Mouse (Mus musculus) fibroblast of lung, adult 2 months (primary cell): ENCODE measurements around the gene Amfr.

Experiments
- DNase-seq: peaks from one replicate; pipeline ENCODE4 v3.0.0-alpha.2; 2011; ENCODE audit warnings: low read depth

Gene Amfr

GRCm38 (mm10) chr8:93981679-93982215 lies 30.9 kb downstream of the Amfr start:
- DNase-seq, result no peak

- DNase-seq, result no peak
Measured at GRCm38 (mm10) chr8:93980141-93980540, 32.5 kb downstream of the Amfr start.

- DNase-seq, result no peak
Measured at GRCm38 (mm10) chr8:93976446-93977211, 36.0 kb downstream of the Amfr start.

DNA sequence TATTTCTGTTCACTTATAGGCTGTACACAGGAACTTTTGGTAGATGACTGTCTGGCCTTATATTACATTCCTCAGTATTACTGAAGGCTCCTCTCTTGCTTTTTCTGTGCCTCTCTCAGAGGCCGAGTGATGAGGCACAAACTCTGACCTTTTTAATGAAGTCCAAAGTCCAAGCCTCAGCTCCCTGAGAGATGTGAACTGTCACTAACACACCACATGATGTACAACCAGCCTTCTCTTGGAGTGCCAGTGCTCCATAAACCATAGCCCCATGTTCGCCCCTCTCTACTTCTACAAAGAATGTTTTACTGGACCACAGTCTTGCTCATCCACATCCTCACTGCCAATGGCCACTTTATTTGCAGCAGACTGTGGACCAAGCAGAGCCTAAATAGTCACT lies 37.3 kb downstream of the Amfr start:
- no peak for DNase-seq

GRCm38 (mm10) chr8:93974602-93975186 lies 37.9 kb downstream of the Amfr start:
- no peak for DNase-seq

GRCm38 (mm10) chr8:93973831-93974375 lies 38.7 kb downstream of the Amfr start:
- DNase-seq, result no peak

DNA sequence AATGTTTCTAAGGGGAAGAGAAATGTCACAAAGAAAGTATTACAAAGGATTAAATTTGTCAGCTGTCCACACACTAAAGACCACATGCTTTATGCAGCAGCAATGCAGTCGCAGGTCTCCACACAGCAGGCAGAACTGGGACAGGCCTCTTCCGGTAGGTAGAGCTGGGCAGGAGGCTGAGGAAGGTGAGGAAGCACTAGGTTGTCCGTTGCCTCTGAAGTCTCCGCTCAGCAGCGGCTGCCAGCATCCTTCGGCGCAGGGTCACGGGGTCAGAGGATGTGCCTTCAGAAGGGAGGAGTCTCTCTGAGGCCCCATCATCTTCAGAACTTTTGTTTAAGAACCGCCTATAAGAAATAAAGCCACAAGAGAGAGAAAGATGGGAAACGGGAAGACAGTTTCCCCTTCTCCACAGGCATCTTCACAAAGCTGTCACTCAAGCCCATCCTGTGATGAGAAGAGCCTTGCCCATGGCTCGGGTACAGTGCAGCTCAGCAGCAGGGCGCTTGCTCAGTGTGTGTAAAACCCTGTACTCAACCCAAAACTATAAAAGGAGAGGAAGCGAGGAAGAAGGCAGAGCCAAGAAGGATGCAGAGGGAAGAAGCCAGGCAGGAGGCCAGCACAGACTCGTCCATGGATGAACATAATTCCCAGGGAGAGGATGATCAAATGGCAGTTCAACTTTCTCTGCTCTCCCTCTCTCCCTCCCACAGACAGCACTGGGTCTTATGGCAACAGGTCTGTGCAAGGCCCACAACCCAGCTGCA lies 39.5 kb downstream of the Amfr start:
- no peak for DNase-seq

DNA sequence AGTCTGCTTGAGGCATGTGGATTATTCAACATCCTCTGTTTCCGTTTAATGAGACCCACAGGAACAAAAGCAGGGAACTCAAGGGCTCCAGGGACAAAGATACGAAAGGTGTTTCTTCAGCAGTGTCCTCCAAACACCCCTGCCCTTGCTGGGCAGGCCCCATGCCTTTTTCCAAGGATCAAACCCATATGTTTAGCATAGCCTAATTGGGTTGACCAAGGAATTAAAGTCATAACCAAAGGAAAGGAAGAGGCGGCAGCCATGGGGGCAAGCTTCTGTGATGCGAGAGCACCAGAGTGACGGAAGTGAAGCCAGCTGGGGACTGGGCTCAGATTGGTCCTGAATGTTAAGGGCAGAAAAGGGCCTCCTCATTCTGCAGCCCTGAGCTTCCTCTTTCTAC lies 40.4 kb downstream of the Amfr start:
- DNase-seq, result no peak

DNA sequence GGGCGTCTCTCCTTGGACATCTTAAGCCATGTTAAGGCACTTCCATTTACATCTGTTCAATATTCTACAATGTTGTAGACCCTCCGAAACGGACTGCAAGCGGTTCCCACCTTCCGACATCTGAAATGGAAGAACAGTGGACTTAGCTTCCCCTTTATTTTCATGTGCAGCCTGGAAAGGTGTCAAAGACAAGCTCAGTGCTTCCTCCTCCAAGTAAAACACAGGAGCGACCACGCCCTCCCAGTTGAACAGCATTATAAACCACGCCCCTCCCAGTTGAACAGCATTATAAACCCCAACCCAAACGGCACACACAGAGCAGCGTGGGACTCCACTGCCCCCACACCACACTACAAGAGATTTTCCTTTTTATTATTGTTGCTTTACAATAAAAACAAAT lies 41.2 kb downstream of the Amfr start:
- DNase-seq, result no peak

- no peak for DNase-seq
Measured at GRCm38 (mm10) chr8:93969626-93970340, 42.9 kb downstream of the Amfr start.

- no peak for DNase-seq
Measured at GRCm38 (mm10) chr8:93968293-93968692, 44.3 kb downstream of the Amfr start.

- no peak for DNase-seq
Measured at GRCm38 (mm10) chr8:93960909-93961308, 51.7 kb downstream of the Amfr start.

GRCm38 (mm10) chr8:93958402-93958801 lies 54.2 kb downstream of the Amfr start:
- DNase-seq, result no peak

- no peak for DNase-seq
Measured at GRCm38 (mm10) chr8:93952511-93952910, 60.1 kb downstream of the Amfr start.

DNA sequence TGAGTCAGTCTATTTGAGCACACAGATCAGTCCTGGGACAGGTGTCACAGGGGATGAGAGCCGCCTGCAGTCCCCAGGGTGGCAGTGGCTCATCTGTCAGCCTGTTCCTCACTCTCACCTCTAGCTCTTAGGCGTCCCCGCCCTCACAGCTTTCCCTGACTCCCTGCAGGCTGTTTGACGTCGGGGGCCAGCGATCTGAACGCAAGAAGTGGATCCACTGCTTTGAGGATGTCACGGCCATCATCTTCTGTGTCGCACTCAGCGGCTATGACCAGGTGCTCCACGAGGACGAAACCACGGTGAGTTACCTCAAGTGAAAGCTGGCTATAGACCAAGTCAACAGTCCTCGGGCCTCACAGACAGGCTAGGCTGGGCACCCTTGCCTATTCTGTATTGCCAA lies 62.5 kb downstream of the Amfr start:
- DNase-seq, result no peak

DNA sequence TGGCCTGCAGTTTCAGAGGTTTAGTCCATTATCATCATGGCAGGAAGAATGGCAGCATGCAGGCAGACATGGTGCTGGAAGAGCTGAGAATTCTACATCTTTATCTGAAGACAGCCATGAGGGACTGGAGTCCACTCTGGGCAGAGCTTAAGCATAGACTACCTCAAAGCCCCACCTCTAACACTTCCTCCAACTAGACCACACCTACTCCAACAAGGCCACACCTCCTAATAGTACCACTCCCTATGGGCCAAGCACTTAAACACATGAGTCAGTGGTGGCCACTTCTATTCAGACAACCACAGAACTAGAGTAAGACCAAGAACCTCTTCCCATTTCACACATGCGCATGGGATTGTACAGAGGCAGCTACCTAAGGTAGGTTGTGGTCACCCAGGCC lies 66.2 kb downstream of the Amfr start:
- DNase-seq, result no peak

DNA sequence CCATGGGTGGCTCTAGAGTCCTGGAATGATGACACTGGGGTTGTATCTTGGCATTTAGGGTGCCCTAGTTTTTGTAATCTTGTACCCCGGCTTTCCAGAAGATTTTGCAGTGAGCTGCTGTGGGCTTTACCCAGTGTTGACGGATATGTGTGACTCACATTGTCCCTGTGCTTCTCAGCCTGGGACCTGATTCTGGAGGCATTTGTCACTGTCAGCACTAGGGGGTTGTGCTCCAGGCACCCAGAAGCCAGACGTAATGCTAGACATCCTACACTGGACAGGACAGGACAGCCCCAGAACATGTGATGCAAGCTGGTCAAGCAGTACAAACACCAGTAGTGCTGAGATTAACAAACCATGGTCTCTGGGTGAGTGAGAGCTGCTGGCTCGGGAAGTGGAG lies 66.9 kb downstream of the Amfr start:
- no peak for DNase-seq

GRCm38 (mm10) chr8:93941636-93942054 lies 71.0 kb downstream of the Amfr start:
- no peak for DNase-seq

- DNase-seq, result no peak
Measured at GRCm38 (mm10) chr8:93940542-93941423, 71.9 kb downstream of the Amfr start.

- peak; percentile 23 for DNase-seq
Measured at GRCm38 (mm10) chr8:93938193-93938592, 74.4 kb downstream of the Amfr start.

GRCm38 (mm10) chr8:93933288-93933687 lies 79.4 kb downstream of the Amfr start:
- DNase-seq, result no peak
